Comparison of ENCODE assay signal across 30 mouse cellular contexts in genomic region chr8:54449811-54450210, GRCm38 (mm10).
DNase-seq lines count a peak whose midpoint lies in the region; ATAC-seq lines count a peak whose summit lies in the region.
"Had no signal": no experiment of that assay in that cellular context is flagged by ENCODE, and none has a peak within 500 bp of the region (broad histone marks: within the 10 kb centered on the region; RNA-seq: fewer than 3 reads in every experiment).

No protein-coding gene starts in this region.

- H3K27me3 ChIP-seq in embryonic facial prominence, embryonic 10.5 days (replicated peaks; ENCODE audit: low read depth, poor library complexity, severe bottlenecking): no peaks in the 10 kb centered on the region
- H3K27me3 ChIP-seq: embryonic facial prominence, embryonic 13.5 days; forebrain, embryonic 13.5 days; heart, embryonic 12.5 days; heart, embryonic 15.5 days had no signal

- no peaks in the 10 kb centered on the region for H3K36me3 ChIP-seq in embryonic facial prominence, embryonic 10.5 days (replicated peaks)
- H3K36me3 ChIP-seq: embryonic facial prominence, embryonic 13.5 days; forebrain, embryonic 10.5 days; G1E; heart, embryonic 12.5 days; heart, embryonic 15.5 days had no signal

- intact Hi-C loops in heart, postnatal 10 days (cut with DNase I): no loop called here

- 0 out of 2 replicates have a peak, but pooled peaks have one; percentile 36 for ATAC-seq in common myeloid progenitor, adult 5-6 weeks (replicated peaks; ENCODE audit: low read depth, poor library complexity, severe bottlenecking)
- ATAC-seq: forebrain, embryonic 13.5 days; forebrain, embryonic 16.5 days; hindbrain, postnatal 0 days; inflammation-experienced regulatory T-cells, adult 6 months; intestine, embryonic 16.5 days had no signal

- H3K27ac ChIP-seq in embryonic facial prominence, embryonic 10.5 days (replicated peaks): no peak overlapping the region
- H3K27ac ChIP-seq: embryonic facial prominence, embryonic 13.5 days; forebrain, embryonic 10.5 days; forebrain, embryonic 13.5 days; heart, embryonic 15.5 days; hindbrain, embryonic 14.5 days; hindbrain, postnatal 0 days had no signal

- peak; percentile 42 for DNase-seq in heart, adult 11 months
- DNase-seq in heart, adult 9 months (ENCODE audit: low spot score in 2 of 2): no peak
- peak; percentile 23 for DNase-seq in Muller cell, postnatal 12 days (ENCODE audit: inconsistent ontology term)
- DNase-seq in right cerebral cortex, postnatal 36 days (ENCODE audit: low spot score in 2 of 2): no peak
- DNase-seq in cerebellum, postnatal 36 days: no peak
- no peak for DNase-seq in heart, postnatal 10 days
- no peak for DNase-seq in embryonic facial prominence, embryonic 10.5 days (ENCODE audit: low spot score)
- DNase-seq: adrenal gland, postnatal 10 days; adrenal gland, postnatal 36 days; cerebellum, adult 11 months; cerebellum, adult 8-10 months; cerebellum, postnatal 10 days; gastrocnemius, postnatal 10 days; gastrocnemius, postnatal 36 days; heart, postnatal 14 days; heart, postnatal 4 days; kidney, adult 18-20 months had no signal

- peaks cover 6% of the 10 kb centered on the region for H3K4me1 ChIP-seq in embryonic facial prominence, embryonic 10.5 days

- H3K4me3 ChIP-seq in embryonic facial prominence, embryonic 10.5 days: no peak overlapping the region
- H3K4me3 ChIP-seq: embryonic facial prominence, embryonic 13.5 days; erythroblast, embryonic 14.5 days; forebrain, embryonic 10.5 days; forebrain, embryonic 13.5 days; heart, embryonic 12.5 days; heart, embryonic 15.5 days had no signal

- H3K9me3 ChIP-seq in embryonic facial prominence, embryonic 10.5 days: no peaks in the 10 kb centered on the region
- H3K9me3 ChIP-seq: embryonic facial prominence, embryonic 13.5 days; forebrain, embryonic 10.5 days; forebrain, embryonic 13.5 days; G1E; heart, embryonic 12.5 days; heart, embryonic 15.5 days had no signal

Comparison
In these comparisons a context has a peak if more than half of its experiments do, and no peak if none do; other contexts are left out.
1. DNase-seq: peak in heart, adult 11 months (single experiment) and Muller cell, postnatal 12 days (single experiment); none in heart, adult 9 months (0 of 2), right cerebral cortex, postnatal 36 days (0 of 2), cerebellum, postnatal 36 days (0 of 2), heart, postnatal 10 days (0 of 2) and embryonic facial prominence, embryonic 10.5 days (single experiment).